Mouse (Mus musculus): ENCODE results near the gene Nmnat3. TPM values are rescaled to one million over a fixed set of nuclear protein-coding genes. Genes with fewer than 3 reads are reported as not detected.
"Not testable (repeated sequence)": the region's sequence is repeated elsewhere in the genome, so short reads cannot be mapped to it uniquely, and the experiment has no call there.

Gene Nmnat3
- polyA plus RNA-seq (2016; fragmentation: Nextera tagmentation; extraction: Ambion mirVana) = 3.4 and 4.7 TPM in 2 replicates

- not testable (repeated sequence) for H3K9me3 ChIP-seq; DNase-seq (ENCODE audit: extremely low spot score, low spot score); H3K36me3 ChIP-seq (replicated peaks); H3K27ac ChIP-seq; H3K4me1 ChIP-seq; H3K4me3 ChIP-seq; H3K27me3 ChIP-seq (ENCODE audit: poor library complexity, severe bottlenecking)
- WGBS = 82% methylated on average over 6 of the region's 6 CpGs
Observed at GRCm38 (mm10) chr9:98287135-98287534, at the start of gene Nmnat3. Gene Nmnat3 (plus strand): TSS chr9:98287435.

- Histone ChIP-seq H3K9me3 (no peaks in the 10 kb centered on the region), H3K27ac (no peak overlapping the region), H3K27me3 (ENCODE audit: poor library complexity, severe bottlenecking) (no peaks in the 10 kb centered on the region), H3K36me3 (replicated peaks) (no peaks in the 10 kb centered on the region), H3K4me3 (no peak overlapping the region), H3K4me1 (no peaks in the 10 kb centered on the region)
- no peak for DNase-seq (ENCODE audit: extremely low spot score, low spot score)
- WGBS = 81% methylated on average over 2 of the region's 2 CpGs
Observed at GRCm38 (mm10) chr9:98243481-98243880, 43.8 kb upstream of the Nmnat3 start.

- no peaks in the 10 kb centered on the region for H3K27me3 ChIP-seq (ENCODE audit: poor library complexity, severe bottlenecking)
- H3K27ac ChIP-seq = no peak overlapping the region
- 58% methylated on average over 2 of the region's 2 CpGs for WGBS
- H3K4me1 ChIP-seq = no peaks in the 10 kb centered on the region
- no peaks in the 10 kb centered on the region for H3K9me3 ChIP-seq
- no peaks in the 10 kb centered on the region for H3K36me3 ChIP-seq (replicated peaks)
- peak; percentile 24 for DNase-seq (ENCODE audit: extremely low spot score, low spot score)
- H3K4me3 ChIP-seq = no peak overlapping the region
Observed at GRCm38 (mm10) chr9:98244223-98244622, 43.0 kb upstream of the Nmnat3 start.

GRCm38 (mm10) chr9:98245226-98245625 lies 42.0 kb upstream of the Nmnat3 start:
- Histone ChIP-seq H3K4me1 (no peaks in the 10 kb centered on the region), H3K36me3 (replicated peaks) (no peaks in the 10 kb centered on the region), H3K9me3 (no peaks in the 10 kb centered on the region), H3K27me3 (ENCODE audit: poor library complexity, severe bottlenecking) (no peaks in the 10 kb centered on the region), H3K27ac (no peak overlapping the region), H3K4me3 (no peak overlapping the region)
- 91% methylated on average over 2 of the region's 2 CpGs for WGBS
- DNase-seq (ENCODE audit: extremely low spot score, low spot score) = no peak

- WGBS = 95% methylated on average over 1 of the region's 1 CpGs
- Histone ChIP-seq H3K4me1 (no peaks in the 10 kb centered on the region), H3K9me3 (no peaks in the 10 kb centered on the region)
Observed at GRCm38 (mm10) chr9:98246351-98246750, 40.9 kb upstream of the Nmnat3 start.

GRCm38 (mm10) chr9:98260210-98260609 lies 27.0 kb upstream of the Nmnat3 start:
- H3K9me3 ChIP-seq = no peaks in the 10 kb centered on the region
- H3K36me3 ChIP-seq (replicated peaks) = no peaks in the 10 kb centered on the region
- no peak overlapping the region for H3K27ac ChIP-seq
- H3K27me3 ChIP-seq (ENCODE audit: poor library complexity, severe bottlenecking) = no peaks in the 10 kb centered on the region
- H3K4me1 ChIP-seq = 0 out of 2 replicates have a peak, but pooled peaks cover 5% of the 10 kb centered on the region
- 88% methylated on average over 8 of the region's 8 CpGs for WGBS
- DNase-seq (ENCODE audit: extremely low spot score, low spot score) = no peak
- no peak overlapping the region for H3K4me3 ChIP-seq

More at GRCm38 (mm10) chr9:98246351-98246750, 40.9 kb upstream of the Nmnat3 start:
- Histone ChIP-seq H3K4me3 (no peak overlapping the region), H3K27me3 (ENCODE audit: poor library complexity, severe bottlenecking) (no peaks in the 10 kb centered on the region), H3K27ac (no peak overlapping the region), H3K36me3 (replicated peaks) (no peaks in the 10 kb centered on the region)
- DNase-seq (ENCODE audit: extremely low spot score, low spot score) = no peak

- Histone ChIP-seq H3K9me3 (no peaks in the 10 kb centered on the region), H3K4me3 (no peak overlapping the region), H3K27ac (no peak overlapping the region), H3K36me3 (replicated peaks) (no peaks in the 10 kb centered on the region), H3K27me3 (ENCODE audit: poor library complexity, severe bottlenecking) (no peaks in the 10 kb centered on the region), H3K4me1 (0 out of 2 replicates have a peak, but pooled peaks cover 5% of the 10 kb centered on the region)
- DNase-seq (ENCODE audit: extremely low spot score, low spot score) = no peak
- WGBS = 52% methylated on average over 1 of the region's 1 CpGs
Observed at GRCm38 (mm10) chr9:98261461-98262011, 25.7 kb upstream of the Nmnat3 start.

- no peak overlapping the region for H3K27ac ChIP-seq
- no peaks in the 10 kb centered on the region for H3K27me3 ChIP-seq (ENCODE audit: poor library complexity, severe bottlenecking)
- 80% methylated on average over 5 of the region's 5 CpGs for WGBS
- no peaks in the 10 kb centered on the region for H3K36me3 ChIP-seq (replicated peaks)
- no peaks in the 10 kb centered on the region for H3K9me3 ChIP-seq
- 0 out of 2 replicates have a peak, but pooled peaks cover 5% of the 10 kb centered on the region for H3K4me1 ChIP-seq
- DNase-seq (ENCODE audit: extremely low spot score, low spot score) = no peak
- no peak overlapping the region for H3K4me3 ChIP-seq
Observed at GRCm38 (mm10) chr9:98264916-98265315, 22.3 kb upstream of the Nmnat3 start.

GRCm38 (mm10) chr9:98272734-98273133 lies 14.5 kb upstream of the Nmnat3 start:
- Histone ChIP-seq H3K36me3 (replicated peaks) (no peaks in the 10 kb centered on the region), H3K9me3 (no peaks in the 10 kb centered on the region), H3K27me3 (ENCODE audit: poor library complexity, severe bottlenecking) (no peaks in the 10 kb centered on the region), H3K4me3 (no peak overlapping the region), H3K4me1 (peaks cover 9% of the 10 kb centered on the region), H3K27ac (no peak overlapping the region)
- 55% methylated on average over 5 of the region's 5 CpGs for WGBS
- no peak for DNase-seq (ENCODE audit: extremely low spot score, low spot score)

GRCm38 (mm10) chr9:98275080-98275479 lies 12.2 kb upstream of the Nmnat3 start:
- Histone ChIP-seq H3K27ac (no peak overlapping the region), H3K36me3 (replicated peaks) (no peaks in the 10 kb centered on the region), H3K27me3 (ENCODE audit: poor library complexity, severe bottlenecking) (no peaks in the 10 kb centered on the region), H3K4me3 (no peak overlapping the region), H3K4me1 (peaks cover 9% of the 10 kb centered on the region), H3K9me3 (no peaks in the 10 kb centered on the region)
- WGBS = 73% methylated on average over 10 of the region's 10 CpGs
- DNase-seq (ENCODE audit: extremely low spot score, low spot score) = no peak

GRCm38 (mm10) chr9:98280162-98280561 lies 7.1 kb upstream of the Nmnat3 start:
- Histone ChIP-seq H3K4me1 (peaks cover 9% of the 10 kb centered on the region), H3K36me3 (replicated peaks) (no peaks in the 10 kb centered on the region), H3K4me3 (no peak overlapping the region), H3K27ac (no peak overlapping the region), H3K27me3 (ENCODE audit: poor library complexity, severe bottlenecking) (no peaks in the 10 kb centered on the region), H3K9me3 (no peaks in the 10 kb centered on the region)
- WGBS = 82% methylated on average over 5 of the region's 5 CpGs
- no peak for DNase-seq (ENCODE audit: extremely low spot score, low spot score)

GRCm38 (mm10) chr9:98285606-98286301 lies 1.5 kb upstream of the Nmnat3 start:
- 88% methylated on average over 9 of the region's 9 CpGs for WGBS
- Histone ChIP-seq H3K4me3 (no peak overlapping the region), H3K36me3 (replicated peaks) (no peaks in the 10 kb centered on the region), H3K27ac (no peak overlapping the region), H3K4me1 (peaks cover 3% of the 10 kb centered on the region; the same call in 1 of the 2 replicates), H3K27me3 (ENCODE audit: poor library complexity, severe bottlenecking) (no peaks in the 10 kb centered on the region), H3K9me3 (no peaks in the 10 kb centered on the region)
- no peak for DNase-seq (ENCODE audit: extremely low spot score, low spot score)

- H3K4me1 ChIP-seq = no peaks in the 10 kb centered on the region
- H3K36me3 ChIP-seq (replicated peaks) = no peaks in the 10 kb centered on the region
- H3K27ac ChIP-seq = no peak overlapping the region
- H3K9me3 ChIP-seq = no peaks in the 10 kb centered on the region
- H3K4me3 ChIP-seq = no peak overlapping the region
- no peaks in the 10 kb centered on the region for H3K27me3 ChIP-seq (ENCODE audit: poor library complexity, severe bottlenecking)
- DNase-seq (ENCODE audit: extremely low spot score, low spot score) = no peak
Observed at GRCm38 (mm10) chr9:98289665-98290064, 2.4 kb downstream of the Nmnat3 start.

Data from forebrain, embryonic 10.5 days (tissue).